Mouse (Mus musculus) hindbrain, embryonic 16.5 days (tissue): ENCODE measurements around the gene Rpl7l1. TPM values are rescaled to one million over a fixed set of nuclear protein-coding genes. Genes with fewer than 3 reads are reported as not detected.

ENCODE experiments used
- ATAC-seq: fragments of 200-750 bp; cut with Nextera tagmentation; 2 replicates; pipeline ENCODE4 v1.8.0; 2017; ENCODE audit warnings: moderate TSS enrichment, moderate library complexity
- H3K27ac ChIP-seq: fragments of 300-500 bp; sonication (generic); 2 replicates; pipeline ENCODE4 v1.5.1; 2014; ENCODE audit warnings: low read depth, mild to moderate bottlenecking, control low read depth, low read length, moderate library complexity
- H3K27me3 ChIP-seq: fragments of 300-500 bp; sonication (generic); replicated peaks from 2 replicates; pipeline ENCODE4 v1.6.1; 2014; ENCODE audit warnings: low read length; ENCODE audit not compliant: control insufficient read depth, insufficient read depth
- H3K36me3 ChIP-seq: fragments of 300-500 bp; sonication (generic); 2 replicates; pipeline ENCODE4 v1.6.1; 2014; ENCODE audit warnings: mild to moderate bottlenecking, low read length, moderate library complexity, mixed read lengths; ENCODE audit not compliant: control insufficient read depth, insufficient read depth
- H3K4me1 ChIP-seq: fragments of 300-500 bp; sonication (generic); 2 replicates; pipeline ENCODE4 v1.6.1; 2014; ENCODE audit warnings: low read depth, low read length; ENCODE audit not compliant: control insufficient read depth, insufficient read depth
- H3K4me2 ChIP-seq: fragments of 300-500 bp; sonication (generic); 2 replicates; pipeline ENCODE4 v1.6.1; 2014; ENCODE audit warnings: mild to moderate bottlenecking, low read length, control low read depth, moderate library complexity
- H3K4me3 ChIP-seq: fragments of 300-500 bp; sonication (generic); 2 replicates; pipeline ENCODE4 v1.5.1; 2014; ENCODE audit warnings: mild to moderate bottlenecking, low read length, control low read depth, moderate library complexity
- H3K9ac ChIP-seq: fragments of 300-500 bp; sonication (generic); 2 replicates; pipeline ENCODE4 v1.6.1; 2014; ENCODE audit warnings: low read depth, mild to moderate bottlenecking, control low read depth, low read length, moderate library complexity
- H3K9me3 ChIP-seq: fragments of 300-500 bp; sonication (generic); 2 replicates; pipeline ENCODE4 v1.6.1; 2014; ENCODE audit warnings: mild to moderate bottlenecking, low read length, moderate library complexity; ENCODE audit not compliant: control insufficient read depth
- WGBS: fragments of 180-500 bp; shearing (Covaris S2); extraction: QIAGEN DNeasy Blood & Tissue Kit; methylation state at CpG from one replicate; pipeline ENCODE4 v1.1.7; 2014; 5-methylcytosine and 5-hydroxymethylcytosine counted together
- polyA plus RNA-seq: library from polyadenylated mRNA; unstranded; fragments of >200 nt; fragmentation: Nextera tagmentation; extraction: Ambion mirVana; gene quantifications from 2 replicates; pipeline ENCODE4 v1.2.1, GENCODE M21; 2015

Rpl7l1 gene
- polyA plus RNA-seq = 75.5 and 80.4 TPM in 2 replicates

DNA sequence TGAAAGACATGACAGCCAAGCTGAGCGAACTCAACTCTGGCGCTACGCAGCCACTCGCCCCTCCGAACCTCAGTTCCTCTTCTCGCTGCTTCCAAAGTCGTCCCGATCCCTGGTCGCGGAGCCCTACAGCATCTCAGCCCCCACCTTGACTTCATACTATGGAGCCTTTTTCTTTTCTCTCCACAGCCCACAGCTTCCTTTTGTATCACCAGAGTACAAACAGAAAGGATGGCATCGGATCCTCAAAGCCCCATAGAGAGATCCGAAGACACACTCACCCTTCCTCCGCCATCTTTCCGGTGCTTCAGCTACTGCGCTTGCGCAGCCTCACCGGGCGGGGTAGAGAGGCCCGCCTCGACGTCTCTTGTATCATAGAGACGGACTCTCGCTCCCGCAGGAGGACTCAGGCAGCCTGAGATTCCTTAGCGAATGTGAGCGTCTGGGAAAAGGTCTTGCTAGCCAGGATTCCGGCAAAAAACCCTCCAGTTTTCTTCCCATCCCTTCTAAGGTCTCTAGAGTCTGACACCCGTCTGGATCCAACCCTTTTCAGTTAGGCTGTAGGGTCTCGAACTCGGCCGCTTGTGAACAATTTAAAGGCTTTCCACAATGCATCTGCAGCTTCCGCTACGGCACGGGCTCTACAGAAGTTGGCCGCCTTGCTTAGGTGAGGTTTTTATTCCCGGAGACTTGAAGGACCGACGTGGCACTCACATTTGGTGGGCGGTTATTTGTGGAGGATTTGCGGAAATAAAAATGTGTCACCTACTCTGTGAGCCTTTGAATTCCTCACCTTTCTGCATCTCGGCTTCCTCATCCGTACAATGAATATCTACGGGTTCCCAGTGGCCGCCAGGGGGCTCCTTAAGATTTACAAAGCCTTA is at the start of gene Rpl7l1:
Rpl7l1 (minus strand) TSS at position 332 of the 881 bp plus-strand sequence.
- under 1% methylated on average over 44 of the region's 44 CpGs for whole genome bisulfite sequencing
- peak; percentile 96 for ATAC-seq
- Histone ChIP-seq H3K4me1 (peaks cover 9% of the 10 kb centered on the region), H3K27me3 (no peaks in the 10 kb centered on the region), H3K9ac (peak within 1 kb of the TSS; percentile 77), H3K4me2 (peak within 1 kb of the TSS; percentile 68), H3K36me3 (peaks cover 20% of the 10 kb centered on the region), H3K4me3 (peak within 1 kb of the TSS; percentile 62), H3K27ac (peak within 1 kb of the TSS; percentile 88), H3K9me3 (no peaks in the 10 kb centered on the region)

DNA sequence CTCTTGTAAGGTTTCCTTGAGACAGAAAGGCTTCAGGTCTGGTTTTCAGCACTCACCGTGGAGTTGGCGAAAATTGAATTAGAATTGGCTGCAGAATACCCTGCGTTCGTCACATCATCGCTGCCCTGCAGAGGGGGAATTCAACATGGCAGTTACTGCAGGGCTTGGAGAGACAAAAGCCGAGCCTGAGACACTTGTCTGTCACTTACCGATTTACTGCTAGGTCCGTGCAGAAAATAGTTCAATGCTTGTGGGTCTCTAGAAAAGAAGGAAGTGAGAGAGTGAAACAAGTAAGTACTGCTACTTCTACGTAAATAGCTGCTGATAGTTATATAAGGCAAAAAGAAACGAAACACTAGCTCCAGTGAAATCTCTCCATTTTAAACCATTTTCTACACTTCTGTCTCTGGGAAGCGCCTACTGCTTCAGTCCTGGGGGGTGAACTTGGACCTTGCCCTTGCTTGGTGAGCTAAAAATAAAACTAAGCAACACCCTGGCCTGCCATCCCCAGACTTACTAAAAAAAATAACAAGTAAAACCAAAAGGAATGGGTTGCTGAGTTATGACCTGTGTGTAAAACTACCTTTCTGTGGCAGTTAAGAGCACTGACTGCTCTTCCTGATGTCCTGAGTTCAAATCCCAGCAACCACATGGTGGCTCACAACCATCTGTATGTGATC is 47.5 kb upstream of the Rpl7l1 start:
- Histone ChIP-seq H3K9ac (no peak overlapping the region), H3K9me3 (no peaks in the 10 kb centered on the region), H3K36me3 (peaks cover 29% of the 10 kb centered on the region), H3K27ac (no peak overlapping the region), H3K4me1 (no peaks in the 10 kb centered on the region), H3K4me3 (no peak overlapping the region), H3K4me2 (no peak overlapping the region), H3K27me3 (no peaks in the 10 kb centered on the region)
- WGBS = 87% methylated on average over 11 of the region's 11 CpGs
- ATAC-seq = no peak

DNA sequence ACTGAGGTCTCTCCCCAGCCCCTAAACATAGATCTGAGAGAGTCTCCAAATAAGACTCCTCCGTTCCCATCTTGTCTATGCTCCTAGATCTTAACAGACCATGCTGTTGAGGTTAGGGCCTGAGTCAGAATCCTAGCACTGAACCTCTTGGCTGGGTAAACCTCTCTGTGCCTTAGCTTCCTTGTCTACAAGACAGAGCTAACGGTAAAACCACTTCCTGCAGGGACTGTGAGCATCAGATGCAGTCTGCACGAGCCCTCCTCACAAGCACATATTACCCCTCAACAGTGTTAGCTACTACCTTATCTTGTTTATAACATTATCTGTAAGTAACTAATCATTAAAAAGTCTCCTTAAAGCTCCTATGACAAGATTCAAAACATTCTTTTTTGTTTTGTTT is 46.5 kb upstream of the Rpl7l1 start:
- Histone ChIP-seq H3K9ac (no peak overlapping the region), H3K27ac (no peak overlapping the region), H3K4me3 (no peak overlapping the region), H3K9me3 (no peaks in the 10 kb centered on the region), H3K4me2 (no peak overlapping the region), H3K4me1 (no peaks in the 10 kb centered on the region), H3K27me3 (no peaks in the 10 kb centered on the region), H3K36me3 (peaks cover 39% of the 10 kb centered on the region)
- 96% methylated on average over 3 of the region's 3 CpGs for WGBS
- ATAC-seq = no peak

DNA sequence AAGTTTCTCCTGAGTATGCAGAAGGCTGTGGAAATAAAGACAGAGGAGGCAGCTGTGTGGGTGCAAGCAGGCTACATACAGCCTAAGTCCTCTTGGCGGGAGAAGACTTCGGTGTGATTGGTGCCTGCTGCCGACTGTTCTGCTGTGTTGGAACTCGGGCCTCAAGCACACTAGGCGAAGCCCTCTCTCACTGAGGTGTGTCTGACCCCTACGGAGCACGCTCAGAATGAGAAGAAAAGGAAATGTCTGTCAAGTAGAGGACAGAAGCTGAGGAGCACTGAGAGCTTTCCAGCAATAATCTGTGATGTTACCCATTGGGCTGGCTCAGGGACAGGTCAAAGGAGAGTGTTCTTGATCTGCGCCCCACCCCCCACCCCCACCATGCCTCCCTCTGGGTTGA is 40.6 kb upstream of the Rpl7l1 start:
- H3K9ac ChIP-seq = no peak overlapping the region
- H3K27me3 ChIP-seq = no peaks in the 10 kb centered on the region
- H3K4me2 ChIP-seq = no peak overlapping the region
- no peak overlapping the region for H3K4me3 ChIP-seq
- WGBS = 97% methylated on average over 8 of the region's 8 CpGs
- ATAC-seq = no peak
- no peaks in the 10 kb centered on the region for H3K4me1 ChIP-seq
- H3K36me3 ChIP-seq = peaks cover 49% of the 10 kb centered on the region
- H3K27ac ChIP-seq = no peak overlapping the region
- H3K9me3 ChIP-seq = no peaks in the 10 kb centered on the region

DNA sequence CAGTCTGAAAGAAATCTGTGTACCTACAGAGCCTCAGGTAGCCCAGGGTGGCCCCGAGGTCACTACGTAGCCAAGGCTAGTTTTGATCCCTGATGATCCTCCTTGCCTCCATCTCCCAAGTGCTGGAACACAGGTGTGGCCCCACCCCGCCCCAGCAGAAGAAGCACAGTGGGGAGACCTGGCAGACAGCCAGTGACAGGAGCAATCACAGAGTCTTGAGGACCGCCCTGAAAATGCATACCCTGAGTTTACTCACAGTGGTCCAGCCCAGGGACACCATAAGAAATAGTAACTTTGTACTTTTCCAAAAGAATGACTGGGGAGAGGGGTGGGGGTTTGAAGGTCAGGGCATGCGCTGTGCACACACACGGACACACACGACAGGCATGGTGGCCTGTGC is 38.2 kb upstream of the Rpl7l1 start:
- ATAC-seq = no peak
- Histone ChIP-seq H3K4me3 (no peak overlapping the region), H3K27me3 (no peaks in the 10 kb centered on the region), H3K36me3 (peaks cover 35% of the 10 kb centered on the region), H3K9ac (no peak overlapping the region), H3K4me1 (no peaks in the 10 kb centered on the region), H3K9me3 (no peaks in the 10 kb centered on the region), H3K4me2 (no peak overlapping the region), H3K27ac (no peak overlapping the region)
- 90% methylated on average over 7 of the region's 7 CpGs for WGBS

DNA sequence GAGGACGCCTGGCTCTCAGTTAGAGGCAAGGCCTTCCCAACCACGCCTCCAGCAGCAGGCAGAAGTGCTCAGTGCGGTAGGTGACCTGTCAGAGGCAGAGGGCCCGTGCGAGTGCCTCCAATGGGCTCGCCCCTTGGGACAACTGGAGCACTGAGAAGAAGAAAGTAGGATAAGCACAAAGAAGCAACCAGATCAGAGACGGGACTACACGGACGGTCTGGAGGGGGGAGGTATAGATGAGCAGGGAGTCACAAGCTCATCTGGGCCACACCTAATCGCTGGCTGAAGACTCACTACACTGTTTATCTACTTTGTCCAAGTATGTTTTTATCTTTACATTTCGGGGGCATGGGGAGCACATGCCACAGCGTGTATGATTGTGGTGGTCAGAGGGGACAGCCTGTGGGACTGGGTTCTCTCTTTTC is 35.3 kb upstream of the Rpl7l1 start:
- Histone ChIP-seq H3K4me1 (no peaks in the 10 kb centered on the region), H3K4me2 (no peak overlapping the region), H3K9me3 (no peaks in the 10 kb centered on the region), H3K9ac (no peak overlapping the region), H3K27ac (no peak overlapping the region), H3K4me3 (no peak overlapping the region), H3K27me3 (no peaks in the 10 kb centered on the region), H3K36me3 (peaks cover 17% of the 10 kb centered on the region)
- WGBS = 91% methylated on average over 12 of the region's 12 CpGs
- no peak for ATAC-seq

DNA sequence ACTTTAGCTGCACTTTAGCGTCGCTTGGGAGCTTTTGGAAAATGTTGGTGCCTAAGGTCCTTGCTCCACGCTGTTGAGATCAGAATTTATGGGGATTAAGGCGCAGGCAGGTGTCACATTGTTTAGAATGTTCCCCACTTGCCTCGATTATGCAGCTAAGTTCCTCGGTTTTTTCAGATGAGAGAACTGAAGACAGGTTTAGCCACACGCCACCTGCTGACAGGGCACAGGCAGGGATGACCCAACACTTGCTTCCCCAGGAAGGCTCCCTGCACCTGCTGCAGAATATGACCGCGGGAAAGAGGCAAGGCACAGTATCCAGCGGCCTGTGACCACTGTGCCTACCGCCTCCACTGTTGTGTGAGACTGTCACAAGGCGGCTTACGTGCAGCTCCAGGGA is 33.8 kb upstream of the Rpl7l1 start:
- Histone ChIP-seq H3K4me3 (no peak overlapping the region), H3K27ac (no peak overlapping the region), H3K27me3 (no peaks in the 10 kb centered on the region), H3K9ac (no peak overlapping the region), H3K4me1 (no peaks in the 10 kb centered on the region), H3K36me3 (peaks cover 17% of the 10 kb centered on the region), H3K4me2 (no peak overlapping the region), H3K9me3 (no peaks in the 10 kb centered on the region)
- WGBS = 72% methylated on average over 13 of the region's 13 CpGs
- ATAC-seq = no peak

DNA sequence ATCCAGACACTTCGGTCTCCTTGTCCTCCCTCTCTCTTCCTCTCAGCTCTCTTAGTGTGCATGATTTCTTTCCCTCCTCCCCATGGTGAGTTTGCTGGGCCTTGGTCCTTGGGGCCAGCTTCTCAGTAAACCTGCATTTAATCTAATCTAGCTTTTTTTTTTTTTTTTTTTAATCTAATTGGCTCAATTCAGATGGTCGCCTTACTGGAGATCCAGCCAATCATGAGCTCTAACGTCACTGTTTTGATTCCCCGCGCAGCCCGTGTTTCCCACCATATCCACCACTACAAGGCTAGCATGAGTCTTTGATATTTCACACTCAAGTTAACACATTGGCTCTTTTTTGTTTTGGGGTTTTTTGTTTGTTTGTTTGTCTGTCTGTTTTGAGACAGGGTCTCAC is 32.0 kb upstream of the Rpl7l1 start:
- Histone ChIP-seq H3K4me3 (no peak overlapping the region), H3K27me3 (no peaks in the 10 kb centered on the region), H3K4me2 (no peak overlapping the region), H3K9me3 (no peaks in the 10 kb centered on the region), H3K4me1 (no peaks in the 10 kb centered on the region), H3K27ac (no peak overlapping the region), H3K36me3 (peaks cover 17% of the 10 kb centered on the region), H3K9ac (no peak overlapping the region)
- WGBS = 95% methylated on average over 6 of the region's 6 CpGs
- no peak for ATAC-seq

DNA sequence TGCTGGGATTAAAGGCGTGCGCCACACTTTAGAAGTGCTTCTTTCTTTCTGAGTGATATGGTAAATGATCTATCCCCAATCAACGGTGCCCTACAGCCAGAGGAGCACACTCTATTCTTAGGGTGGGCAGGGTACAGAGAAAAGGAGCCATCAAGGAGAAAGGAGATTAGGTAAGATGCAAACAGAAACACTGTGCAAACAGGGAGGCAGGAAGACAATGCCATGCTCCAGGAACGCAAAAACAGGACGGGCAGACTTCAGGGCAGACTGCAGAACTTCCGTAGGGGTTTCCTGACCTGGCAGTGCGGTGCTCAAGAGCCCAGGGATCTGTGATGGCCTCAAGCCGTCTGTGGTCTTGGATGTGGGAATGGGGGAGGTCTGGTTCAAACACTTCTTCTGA is 31.2 kb upstream of the Rpl7l1 start:
- Histone ChIP-seq H3K36me3 (peaks cover 17% of the 10 kb centered on the region), H3K4me1 (no peaks in the 10 kb centered on the region), H3K27ac (no peak overlapping the region), H3K4me2 (no peak overlapping the region), H3K27me3 (no peaks in the 10 kb centered on the region), H3K9ac (no peak overlapping the region), H3K9me3 (no peaks in the 10 kb centered on the region), H3K4me3 (no peak overlapping the region)
- ATAC-seq = no peak
- WGBS = 90% methylated on average over 8 of the region's 8 CpGs
